Mouse (Mus musculus) megakaryocyte, adult 5-6 weeks (primary cell): ENCODE measurements around the gene Arhgef39. TPM values are rescaled to one million over a fixed set of nuclear protein-coding genes. Genes with fewer than 3 reads are reported as not detected.

ENCODE experiments used
- ATAC-seq: 2 replicates; pipeline ENCODE4 v1.8.0; 2016; ENCODE audit warnings: mild to moderate bottlenecking, inconsistent platforms; ENCODE audit not compliant: poor library complexity, severe bottlenecking
- total RNA-seq, 2 experiments: library from RNA; stranded (forward) in 1 of 2; stranded (reverse) in 1 of 2; fragments of 153-499, 151-499 nt in 1 of 2; fragments of 221-1000, 200-1000 nt in 1 of 2; gene quantifications; 2 replicates each; pipeline versions ENCODE4 v1.2.3 to v1.2.4; 2015 to 2017

The Arhgef39 gene
- 54.6 and 60.0 TPM in 2 replicates for total RNA-seq (2015)
- 52.3 and 54.1 TPM in 2 replicates for total RNA-seq (2017)

GRCm38 (mm10) chr4:43499407-43500333 lies at the start of gene Arhgef39:
Gene Arhgef39 (minus strand): TSS chr4:43499695.
- peak; percentile 83 for ATAC-seq

GRCm38 (mm10) chr4:43549055-43549454 lies 49.6 kb upstream of the Arhgef39 start:
- no peak for ATAC-seq

GRCm38 (mm10) chr4:43547160-43547559 lies 47.7 kb upstream of the Arhgef39 start:
- ATAC-seq: peak; percentile 65

GRCm38 (mm10) chr4:43546375-43547047 lies 47.0 kb upstream of the Arhgef39 start:
- ATAC-seq: no peak

- ATAC-seq: no peak
Measured at GRCm38 (mm10) chr4:43542044-43542443, 42.5 kb upstream of the Arhgef39 start.

- no peak for ATAC-seq
Measured at GRCm38 (mm10) chr4:43536031-43536430, 36.5 kb upstream of the Arhgef39 start.

GRCm38 (mm10) chr4:43535628-43536027 lies 36.1 kb upstream of the Arhgef39 start:
- no peak for ATAC-seq

- ATAC-seq: no peak
Measured at GRCm38 (mm10) chr4:43533270-43533669, 33.8 kb upstream of the Arhgef39 start.

GRCm38 (mm10) chr4:43530581-43530980 lies 31.1 kb upstream of the Arhgef39 start:
- ATAC-seq: peak; percentile 62

GRCm38 (mm10) chr4:43530081-43530501 lies 30.6 kb upstream of the Arhgef39 start:
- no peak for ATAC-seq

GRCm38 (mm10) chr4:43528487-43528886 lies 29.0 kb upstream of the Arhgef39 start:
- no peak for ATAC-seq

- peak; percentile 33; the same call in 1 of the 2 replicates for ATAC-seq
Measured at GRCm38 (mm10) chr4:43527880-43528279, 28.4 kb upstream of the Arhgef39 start.

- ATAC-seq: peak; percentile 69
Measured at GRCm38 (mm10) chr4:43519956-43520355, 20.5 kb upstream of the Arhgef39 start.

- no peak for ATAC-seq
Measured at GRCm38 (mm10) chr4:43519551-43519950, 20.1 kb upstream of the Arhgef39 start.

GRCm38 (mm10) chr4:43515764-43516708 lies 16.5 kb upstream of the Arhgef39 start:
- peak; percentile 36 for ATAC-seq

- ATAC-seq: no peak
Measured at GRCm38 (mm10) chr4:43513791-43514190, 14.3 kb upstream of the Arhgef39 start.

GRCm38 (mm10) chr4:43513300-43513699 lies 13.8 kb upstream of the Arhgef39 start:
- ATAC-seq: no peak

GRCm38 (mm10) chr4:43512653-43513052 lies 13.2 kb upstream of the Arhgef39 start:
- no peak for ATAC-seq

GRCm38 (mm10) chr4:43511675-43512454 lies 12.4 kb upstream of the Arhgef39 start:
- no peak for ATAC-seq

- peak; percentile 22 for ATAC-seq
Measured at GRCm38 (mm10) chr4:43509109-43509508, 9.6 kb upstream of the Arhgef39 start.
